8 mouse cellular contexts compared by ENCODE assay signal in the genomic region with DNA sequence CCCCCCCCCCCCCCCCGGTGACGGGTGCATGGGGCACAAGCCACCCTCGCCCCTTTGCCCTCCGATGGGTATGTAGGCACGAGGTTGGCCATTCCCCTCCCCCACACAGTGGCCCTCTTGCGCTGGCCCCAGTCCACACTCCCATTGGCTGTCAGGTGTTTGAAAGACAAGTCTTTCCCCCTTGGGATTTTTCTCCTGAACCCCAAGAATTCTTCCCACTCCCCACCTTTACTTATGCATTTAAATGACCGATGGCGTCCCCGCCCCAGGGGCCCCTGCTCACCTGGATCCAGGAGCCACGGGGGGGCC. TPM values are rescaled to one million over a fixed set of nuclear protein-coding genes. Genes with fewer than 3 reads are reported as not detected.
A peak's percentile ranks its signal among the peaks of the same experiment; 100 is the strongest.
DNase-seq lines count a peak whose midpoint lies in the region; ATAC-seq and TF ChIP-seq lines count a peak whose summit lies in the region.

No protein-coding gene starts in this region.

- peak overlapping the region; percentile 90 for H3K4me2 ChIP-seq in embryonic facial prominence, embryonic 14.5 days (ENCODE audit: low read depth, low read length)
- peak overlapping the region; percentile 88 for H3K4me2 ChIP-seq in hindbrain, embryonic 15.5 days
- H3K4me2 ChIP-seq in limb, embryonic 14.5 days (replicated peaks; ENCODE audit: low read depth, low read length, severe bottlenecking) = peak overlapping the region; percentile 97
- H3K4me2 ChIP-seq in midbrain, embryonic 15.5 days = peak overlapping the region; percentile 88

- peaks cover 18% of the 10 kb centered on the region for H3K4me1 ChIP-seq in embryonic facial prominence, embryonic 14.5 days (ENCODE audit: control insufficient read depth, insufficient read depth, low read length)
- peaks cover 34% of the 10 kb centered on the region for H3K4me1 ChIP-seq in hindbrain, embryonic 15.5 days (replicated peaks)
- H3K4me1 ChIP-seq in limb, embryonic 14.5 days (ENCODE audit: control insufficient read depth, insufficient read depth, low read length) = peaks cover 8% of the 10 kb centered on the region
- peaks cover 30% of the 10 kb centered on the region for H3K4me1 ChIP-seq in midbrain, embryonic 15.5 days

- no peak for TF ChIP-seq CTCF in layer of hippocampus, adult 2 months (conservative IDR thresholded peaks at IDR 0.05)

- H3K9ac ChIP-seq in embryonic facial prominence, embryonic 14.5 days (ENCODE audit: low read depth, low read length) = peak overlapping the region; percentile 98
- H3K9ac ChIP-seq in hindbrain, embryonic 15.5 days = peak overlapping the region; percentile 93
- peak overlapping the region; percentile 97 for H3K9ac ChIP-seq in limb, embryonic 14.5 days (ENCODE audit: low read depth, low read length, severe bottlenecking)
- H3K9ac ChIP-seq in midbrain, embryonic 15.5 days = peak overlapping the region; percentile 98

- peak overlapping the region; percentile 98 for H3K4me3 ChIP-seq in layer of hippocampus, adult 2 months
- H3K4me3 ChIP-seq in embryonic facial prominence, embryonic 14.5 days (ENCODE audit: low read depth, low read length) = peak overlapping the region; percentile 92
- peak overlapping the region; percentile 70 for H3K4me3 ChIP-seq in hindbrain, embryonic 15.5 days
- H3K4me3 ChIP-seq in limb, embryonic 14.5 days (replicated peaks; ENCODE audit: low read length) = peak overlapping the region; percentile 100
- H3K4me3 ChIP-seq in midbrain, embryonic 15.5 days = peak overlapping the region; percentile 90

- peak in 1 of 2 experiments; percentile 40 for DNase-seq in layer of hippocampus, adult 2 months (ENCODE audit: low spot score in 2 of 2)
- no peak for DNase-seq in layer of hippocampus, adult 9-10 months (ENCODE audit: low spot score)
- peak; percentile 84 for DNase-seq in adrenal gland, postnatal 14 days
- peak; percentile 89 for DNase-seq in embryonic facial prominence, embryonic 14.5 days (ENCODE audit: low spot score)
- no peak for DNase-seq in limb, embryonic 14.5 days (ENCODE audit: low spot score)

- ATAC-seq in embryonic facial prominence, embryonic 14.5 days (ENCODE audit: low read depth) = no peak
- no peak for ATAC-seq in hindbrain, embryonic 15.5 days (ENCODE audit: low FRiP score, low read depth)
- no peak for ATAC-seq in limb, embryonic 14.5 days (ENCODE audit: low FRiP score, low read depth)
- peak; percentile 28 for ATAC-seq in midbrain, embryonic 15.5 days (replicated peaks)
- no peak for ATAC-seq in inflammation-experienced regulatory T-cells, adult 6 months

- H3K36me3 ChIP-seq in embryonic facial prominence, embryonic 14.5 days (ENCODE audit: control insufficient read depth, insufficient read depth, low read length) = peaks cover 29% of the 10 kb centered on the region
- peaks cover 2% of the 10 kb centered on the region; the same call in 1 of the 2 replicates for H3K36me3 ChIP-seq in hindbrain, embryonic 15.5 days
- peaks cover 22% of the 10 kb centered on the region for H3K36me3 ChIP-seq in limb, embryonic 14.5 days (ENCODE audit: control insufficient read depth, insufficient read depth, low read length)
- no peaks in the 10 kb centered on the region for H3K36me3 ChIP-seq in midbrain, embryonic 15.5 days (replicated peaks)

- TF ChIP-seq POLR2A in limb, embryonic 14.5 days (IDR thresholded peaks at IDR 0.05; ENCODE audit: borderline replicate concordance, extremely low read depth, insufficient read depth, insufficient read length) = no peak

- peak overlapping the region; percentile 100 for H3K27ac ChIP-seq in layer of hippocampus, adult 2 months
- H3K27ac ChIP-seq in embryonic facial prominence, embryonic 14.5 days (replicated peaks; ENCODE audit: low read depth, low read length) = peak overlapping the region; percentile 99
- peak overlapping the region; percentile 100 for H3K27ac ChIP-seq in hindbrain, embryonic 15.5 days (replicated peaks)
- peak overlapping the region; percentile 100 for H3K27ac ChIP-seq in limb, embryonic 14.5 days (replicated peaks; ENCODE audit: low read depth, low read length)
- H3K27ac ChIP-seq in midbrain, embryonic 15.5 days = peak overlapping the region; percentile 100

- WGBS in embryonic facial prominence, embryonic 14.5 days = 3% methylated on average over 6 of the region's 10 CpGs
- 1% methylated on average over 10 of the region's 10 CpGs for WGBS in hindbrain, embryonic 15.5 days
- 2% methylated on average over 7 of the region's 10 CpGs for WGBS in limb, embryonic 14.5 days
- WGBS in midbrain, embryonic 15.5 days = 2% methylated on average over 10 of the region's 10 CpGs

- H3K27me3 ChIP-seq in embryonic facial prominence, embryonic 14.5 days (replicated peaks; ENCODE audit: control insufficient read depth, insufficient read depth, low read length) = no peaks in the 10 kb centered on the region
- H3K27me3 ChIP-seq in hindbrain, embryonic 15.5 days = no peaks in the 10 kb centered on the region
- no peaks in the 10 kb centered on the region for H3K27me3 ChIP-seq in limb, embryonic 14.5 days (ENCODE audit: control insufficient read depth, insufficient read depth, low read length)
- H3K27me3 ChIP-seq in midbrain, embryonic 15.5 days (replicated peaks) = no peaks in the 10 kb centered on the region

- no peaks in the 10 kb centered on the region for H3K9me3 ChIP-seq in embryonic facial prominence, embryonic 14.5 days (ENCODE audit: control insufficient read depth, low read length)
- H3K9me3 ChIP-seq in hindbrain, embryonic 15.5 days = no peaks in the 10 kb centered on the region
- H3K9me3 ChIP-seq in limb, embryonic 14.5 days (ENCODE audit: control insufficient read depth, low read length) = no peaks in the 10 kb centered on the region
- no peaks in the 10 kb centered on the region for H3K9me3 ChIP-seq in midbrain, embryonic 15.5 days

RNA-seq across cellular contexts. Expression of gene Brd2, which starts 0.6 kb away (rescaled TPM):
- 100 to 1,000 TPM; 196 to 200 TPM for total RNA-seq in layer of hippocampus, adult 2 months (2021)
- 198 and 203 TPM in 2 replicates for total RNA-seq in adrenal gland, postnatal 14 days (2021)
- polyA plus RNA-seq in embryonic facial prominence, embryonic 14.5 days (2014; fragmentation: Nextera tagmentation; extraction: Ambion mirVana) = 103 and 105 TPM in 2 replicates
- polyA plus RNA-seq in hindbrain, embryonic 15.5 days (2015; fragmentation: Nextera tagmentation; extraction: Ambion mirVana) = 122 and 144 TPM in 2 replicates
- 197 and 217 TPM in 2 replicates for polyA plus RNA-seq in limb, embryonic 14.5 days (2012; rRNA removed)
- polyA plus RNA-seq in limb, embryonic 14.5 days (2014; fragmentation: Nextera tagmentation; extraction: Ambion mirVana) = 121 and 141 TPM in 2 replicates
- 137 and 140 TPM in 2 replicates for polyA plus RNA-seq in midbrain, embryonic 15.5 days (2015; fragmentation: Nextera tagmentation; extraction: Ambion mirVana)
- 100 to 1,000 TPM; 115 to 154 (median 144) TPM for polyA plus RNA-seq in inflammation-experienced regulatory T-cells, adult 6 months (2017; shearing (Covaris generic))

RNA-seq across cellular contexts. Expression of gene H2-DMa, which starts 2.5 kb away (rescaled TPM):
- 10 to 100 TPM; 26.2 to 33.1 TPM for total RNA-seq in layer of hippocampus, adult 2 months (2021)
- total RNA-seq in adrenal gland, postnatal 14 days (2021) = 8.0 and 18.8 TPM in 2 replicates
- polyA plus RNA-seq in embryonic facial prominence, embryonic 14.5 days (2014; fragmentation: Nextera tagmentation; extraction: Ambion mirVana) = 13.6 and 14.9 TPM in 2 replicates
- polyA plus RNA-seq in hindbrain, embryonic 15.5 days (2015; fragmentation: Nextera tagmentation; extraction: Ambion mirVana) = 19.4 and 19.8 TPM in 2 replicates
- 13.1 and 20.2 TPM in 2 replicates for polyA plus RNA-seq in limb, embryonic 14.5 days (2012; rRNA removed)
- polyA plus RNA-seq in limb, embryonic 14.5 days (2014; fragmentation: Nextera tagmentation; extraction: Ambion mirVana) = 16.8 and 19.0 TPM in 2 replicates
- polyA plus RNA-seq in midbrain, embryonic 15.5 days (2015; fragmentation: Nextera tagmentation; extraction: Ambion mirVana) = 17.2 and 18.8 TPM in 2 replicates
- 100 to 1,000 TPM in 2 of 3 experiments, 10 to 100 TPM in 1; 75.8 to 241 (median 198) TPM for polyA plus RNA-seq in inflammation-experienced regulatory T-cells, adult 6 months (2017; shearing (Covaris generic))

RNA-seq across cellular contexts. Expression of gene H2-DMb2, which starts 21.3 kb away (rescaled TPM):
- under 1 TPM; 0.77 to 0.96 TPM for total RNA-seq in layer of hippocampus, adult 2 months (2021)
- 2.7 and 17.0 TPM in 2 replicates for total RNA-seq in adrenal gland, postnatal 14 days (2021)
- 0.22 and 0.39 TPM in 2 replicates for polyA plus RNA-seq in embryonic facial prominence, embryonic 14.5 days (2014; fragmentation: Nextera tagmentation; extraction: Ambion mirVana)
- polyA plus RNA-seq in hindbrain, embryonic 15.5 days (2015; fragmentation: Nextera tagmentation; extraction: Ambion mirVana) = 0.20 and 0.38 TPM in 2 replicates
- polyA plus RNA-seq in limb, embryonic 14.5 days (2012; rRNA removed) = 0.31 and 0.54 TPM in 2 replicates
- 0.23 and 0.36 TPM in 2 replicates for polyA plus RNA-seq in limb, embryonic 14.5 days (2014; fragmentation: Nextera tagmentation; extraction: Ambion mirVana)
- 0.27 and 0.65 TPM in 2 replicates for polyA plus RNA-seq in midbrain, embryonic 15.5 days (2015; fragmentation: Nextera tagmentation; extraction: Ambion mirVana)
- polyA plus RNA-seq in inflammation-experienced regulatory T-cells, adult 6 months (2017; shearing (Covaris generic)) = 10 to 100 TPM in 2 of 3 experiments, 1 to 10 TPM in 1; 9.2 to 14.4 (median 11.3) TPM

RNA-seq across cellular contexts. Expression of gene H2-Oa, which starts 29.7 kb away (rescaled TPM):
- under 1 TPM in 1 of 2 experiments, not detected in 1; 0.44 TPM for total RNA-seq in layer of hippocampus, adult 2 months (2021)
- 0.33 and 4.1 TPM in 2 replicates for total RNA-seq in adrenal gland, postnatal 14 days (2021)
- 0.36 and 0.76 TPM in 2 replicates for polyA plus RNA-seq in embryonic facial prominence, embryonic 14.5 days (2014; fragmentation: Nextera tagmentation; extraction: Ambion mirVana)
- 0.14 TPM in 1 of 2 replicates, not detected in the other for polyA plus RNA-seq in hindbrain, embryonic 15.5 days (2015; fragmentation: Nextera tagmentation; extraction: Ambion mirVana)
- polyA plus RNA-seq in limb, embryonic 14.5 days (2012; rRNA removed) = 1.0 and 1.7 TPM in 2 replicates
- polyA plus RNA-seq in limb, embryonic 14.5 days (2014; fragmentation: Nextera tagmentation; extraction: Ambion mirVana) = 0.70 and 0.85 TPM in 2 replicates
- not detected in 2 replicates for polyA plus RNA-seq in midbrain, embryonic 15.5 days (2015; fragmentation: Nextera tagmentation; extraction: Ambion mirVana)
- 10 to 100 TPM; 14.3 to 81.2 (median 53.9) TPM for polyA plus RNA-seq in inflammation-experienced regulatory T-cells, adult 6 months (2017; shearing (Covaris generic))

RNA-seq across cellular contexts. Expression of gene H2-DMb1, which starts 31.0 kb away (rescaled TPM):
- 1 to 10 TPM; 1.8 to 2.5 TPM for total RNA-seq in layer of hippocampus, adult 2 months (2021)
- 3.6 and 8.3 TPM in 2 replicates for total RNA-seq in adrenal gland, postnatal 14 days (2021)
- 2.8 and 4.3 TPM in 2 replicates for polyA plus RNA-seq in embryonic facial prominence, embryonic 14.5 days (2014; fragmentation: Nextera tagmentation; extraction: Ambion mirVana)
- polyA plus RNA-seq in hindbrain, embryonic 15.5 days (2015; fragmentation: Nextera tagmentation; extraction: Ambion mirVana) = 0.79 and 1.1 TPM in 2 replicates
- 4.2 and 6.9 TPM in 2 replicates for polyA plus RNA-seq in limb, embryonic 14.5 days (2012; rRNA removed)
- polyA plus RNA-seq in limb, embryonic 14.5 days (2014; fragmentation: Nextera tagmentation; extraction: Ambion mirVana) = 2.4 and 2.7 TPM in 2 replicates
- 0.79 and 1.2 TPM in 2 replicates for polyA plus RNA-seq in midbrain, embryonic 15.5 days (2015; fragmentation: Nextera tagmentation; extraction: Ambion mirVana)
- 1 to 10 TPM; 2.3 to 5.0 (median 4.5) TPM for polyA plus RNA-seq in inflammation-experienced regulatory T-cells, adult 6 months (2017; shearing (Covaris generic))

Comparison
In these comparisons a context has a peak if more than half of its experiments do, and no peak if none do; other contexts are left out.
1. DNase-seq: peak in adrenal gland, postnatal 14 days (single experiment) and embryonic facial prominence, embryonic 14.5 days (single experiment); none in layer of hippocampus, adult 9-10 months (single experiment) and limb, embryonic 14.5 days (single experiment).
2. Peak in every context shown above with its lines, with median percentiles within 50 percentile points of each other: H3K27ac ChIP-seq, H3K4me3 ChIP-seq, H3K4me2 ChIP-seq and H3K9ac ChIP-seq.